Mouse (Mus musculus): ENCODE data around the gene Zcchc13.

GRCm38 (mm10) chrX:103628890-103629289 is 1.5 kb upstream of the Zcchc13 start:
- no peak for TF ChIP-seq GATA1 (IDR thresholded peaks at IDR 0.05; ENCODE audit: borderline replicate concordance, low read length)
- TF ChIP-seq CTCF (IDR thresholded peaks at IDR 0.05; ENCODE audit: low read depth, low read length): no peak
- TF ChIP-seq TAL1 (conservative IDR thresholded peaks at IDR 0.05; ENCODE audit: low read depth, low read length): no peak

Measured in G1E (cell line).